Mouse (Mus musculus): ENCODE results near the gene Gm38393.

Gene Gm38393

DNA sequence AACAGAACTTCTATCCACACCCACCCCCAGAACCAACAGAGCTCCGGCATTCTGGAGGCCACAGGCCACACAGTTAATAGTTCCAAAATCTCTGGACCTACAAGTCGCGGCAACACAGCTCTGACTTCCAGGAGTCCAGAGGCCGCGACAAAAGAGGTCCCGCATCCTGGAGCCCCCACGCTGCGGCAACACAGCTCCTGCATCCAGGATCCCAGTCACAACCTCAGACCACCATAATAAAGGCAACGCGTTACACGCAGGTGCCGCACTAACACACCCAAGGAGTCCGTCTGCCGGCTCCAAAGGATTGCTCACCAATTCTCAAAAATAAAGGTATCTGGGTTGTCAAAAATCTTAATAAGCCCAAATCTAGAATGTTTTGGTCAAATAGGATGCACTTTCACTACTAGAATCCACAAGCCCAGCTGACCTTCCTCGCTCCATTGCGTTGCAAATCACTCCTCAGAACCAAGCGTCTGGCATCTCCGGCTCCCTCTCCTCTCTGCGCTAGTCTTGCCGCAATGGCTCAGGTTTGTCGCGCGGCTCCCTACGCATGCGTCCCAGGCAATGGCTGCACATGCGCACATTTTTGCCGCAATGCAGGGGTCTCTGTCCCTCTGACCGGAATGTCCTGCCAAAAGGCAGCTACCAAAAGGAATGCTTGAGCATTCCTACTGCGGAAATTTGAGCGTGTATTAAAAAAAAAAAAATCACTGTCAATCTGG, at the start of gene Gm38393, which contains the start of gene Snurf:
TSS of gene Gm38393 (minus strand) at position 459 of the 725 bp plus-strand sequence.
TSS of gene Snurf (minus strand) at position 444 of the 725 bp plus-strand sequence.
- CTCF ChIA-PET = no interaction called here

DNA sequence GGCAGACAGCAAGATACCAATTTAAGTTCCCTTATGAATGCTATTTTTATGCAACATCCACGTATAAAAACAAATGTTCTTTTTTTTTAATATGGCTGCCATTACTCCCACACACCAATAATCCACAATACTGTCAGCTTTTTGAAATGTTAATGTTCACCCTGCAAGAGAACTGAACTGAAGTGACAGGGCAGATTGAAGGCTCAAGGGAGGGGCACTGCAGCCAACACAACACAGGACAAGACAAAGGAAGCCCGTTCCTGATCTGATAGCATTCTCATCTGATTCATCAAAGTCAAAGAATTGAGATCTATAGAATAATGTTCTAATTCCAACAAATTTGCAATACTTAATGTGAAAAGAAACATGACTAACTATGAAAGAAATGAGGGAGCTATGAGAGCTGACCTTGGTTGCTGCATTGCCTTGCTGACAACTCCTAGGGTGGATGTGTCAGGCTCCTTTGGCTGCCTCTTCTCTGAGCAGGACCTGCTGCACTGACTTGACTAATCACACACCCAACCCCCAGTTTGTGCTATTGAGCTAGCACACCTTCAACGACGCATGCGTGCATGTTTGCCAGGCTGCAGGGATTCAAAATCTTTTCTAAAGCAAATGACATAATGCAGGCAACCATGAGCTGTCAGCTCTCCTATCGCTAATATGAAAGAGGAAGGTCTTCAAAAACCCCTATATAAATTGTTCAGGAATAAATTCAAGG, 42.8 kb upstream of the Gm38393 start:
- CTCF ChIA-PET = no interaction called here

DNA sequence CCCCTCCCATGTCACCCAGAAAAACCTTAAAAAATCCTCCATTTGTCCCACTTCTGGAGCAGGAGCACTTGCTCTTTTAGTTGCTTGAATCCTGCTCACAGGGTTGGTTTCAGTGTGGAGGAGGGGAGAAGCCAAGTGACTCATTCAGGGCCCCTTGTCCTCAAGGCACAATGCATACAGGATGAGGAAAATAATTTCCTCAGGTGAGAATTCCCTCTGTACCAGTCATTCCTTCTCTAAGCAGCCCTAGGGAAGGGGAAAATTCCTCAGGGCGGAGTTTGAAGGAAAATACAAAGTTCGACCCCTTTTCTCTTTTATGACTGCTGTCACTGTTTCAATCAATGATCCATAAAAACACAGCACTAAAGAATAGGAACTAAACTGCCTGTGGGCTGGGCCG, 8.3 kb upstream of the Gm38393 start:
- CTCF ChIA-PET = no interaction called here

DNA sequence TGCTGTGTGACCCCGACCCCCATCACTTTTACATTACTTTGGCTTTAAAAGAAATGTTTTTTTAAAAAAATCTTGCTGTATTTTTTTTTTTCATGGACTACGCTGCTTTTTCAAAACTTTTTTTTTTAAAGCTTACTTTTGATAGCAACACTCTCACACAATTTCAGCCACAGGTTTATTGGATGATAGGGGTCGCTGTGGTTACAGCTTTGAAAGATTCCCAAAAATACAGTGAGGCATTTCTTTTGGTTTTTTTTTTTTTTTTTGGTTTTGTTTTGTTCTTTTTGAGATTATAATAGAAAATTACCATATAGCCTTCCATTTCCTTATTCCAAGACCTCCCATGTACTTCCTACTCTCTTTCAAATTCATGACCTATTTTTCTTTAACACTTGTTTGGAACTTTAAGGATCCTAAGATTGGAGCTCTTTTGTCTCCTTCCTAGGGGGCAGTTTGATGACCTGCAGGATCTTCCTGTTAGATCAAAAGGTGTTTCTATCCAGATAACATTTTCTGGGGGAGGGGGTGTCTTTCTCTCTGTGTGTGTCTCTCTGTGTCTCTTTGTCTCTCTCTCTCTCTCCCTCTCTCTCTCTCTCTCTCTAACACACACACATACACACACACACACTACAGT, 3.0 kb upstream of the Gm38393 start:
- CTCF ChIA-PET = no interaction called here

DNA sequence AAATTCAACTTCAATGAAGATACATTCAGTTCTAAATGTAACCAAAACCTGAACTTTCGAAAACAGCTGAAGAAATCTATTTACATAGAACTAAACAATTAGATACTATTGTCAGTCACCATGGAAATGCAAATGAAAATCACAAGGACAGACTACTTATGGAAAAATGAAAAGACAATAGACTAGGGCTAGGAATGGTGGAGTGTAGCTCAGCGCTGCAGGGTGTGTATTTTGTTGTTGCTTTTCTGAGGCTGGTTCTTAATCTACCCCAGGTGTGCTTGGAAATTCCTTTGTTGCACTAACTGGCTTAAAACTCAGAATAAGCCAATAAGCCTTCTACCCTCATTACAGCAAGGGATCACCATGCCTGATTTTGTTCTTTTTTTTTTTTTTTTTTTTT, 1.4 kb upstream of the Gm38393 start:
- CTCF ChIA-PET = no interaction called here

DNA sequence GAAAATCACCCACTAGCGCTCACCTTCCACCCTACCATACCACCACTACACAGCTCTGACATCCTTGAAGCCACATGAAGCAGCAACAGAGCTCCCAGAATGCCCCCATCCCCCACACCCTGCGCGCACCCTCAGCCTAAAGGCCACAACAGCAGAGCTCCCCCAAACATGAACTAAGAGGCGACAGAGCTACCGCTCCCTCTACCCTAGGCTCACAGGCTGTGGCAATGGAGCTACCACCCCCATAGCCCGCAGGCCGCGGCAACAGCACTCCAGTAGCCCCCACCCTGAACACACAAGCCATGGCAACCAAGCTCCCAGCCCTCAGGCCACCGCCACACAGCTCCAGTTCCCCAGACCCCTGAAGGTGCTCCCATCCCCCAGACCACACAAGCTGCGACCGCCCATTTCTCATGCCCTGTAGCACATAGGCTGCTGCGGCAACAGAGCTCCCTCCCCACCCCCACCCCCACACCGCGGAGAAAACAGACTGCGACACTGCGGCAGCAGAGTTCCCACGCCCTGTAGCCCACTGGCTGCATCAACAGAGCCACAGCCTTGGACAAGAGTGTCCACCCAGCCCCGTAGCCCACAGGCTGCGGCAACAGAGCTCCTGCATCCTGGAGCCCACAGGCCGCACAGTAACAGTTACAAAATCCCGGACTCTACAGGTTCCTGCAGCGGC, 801 bp downstream of the Gm38393 start:
- CTCF ChIA-PET = no interaction called here

DNA sequence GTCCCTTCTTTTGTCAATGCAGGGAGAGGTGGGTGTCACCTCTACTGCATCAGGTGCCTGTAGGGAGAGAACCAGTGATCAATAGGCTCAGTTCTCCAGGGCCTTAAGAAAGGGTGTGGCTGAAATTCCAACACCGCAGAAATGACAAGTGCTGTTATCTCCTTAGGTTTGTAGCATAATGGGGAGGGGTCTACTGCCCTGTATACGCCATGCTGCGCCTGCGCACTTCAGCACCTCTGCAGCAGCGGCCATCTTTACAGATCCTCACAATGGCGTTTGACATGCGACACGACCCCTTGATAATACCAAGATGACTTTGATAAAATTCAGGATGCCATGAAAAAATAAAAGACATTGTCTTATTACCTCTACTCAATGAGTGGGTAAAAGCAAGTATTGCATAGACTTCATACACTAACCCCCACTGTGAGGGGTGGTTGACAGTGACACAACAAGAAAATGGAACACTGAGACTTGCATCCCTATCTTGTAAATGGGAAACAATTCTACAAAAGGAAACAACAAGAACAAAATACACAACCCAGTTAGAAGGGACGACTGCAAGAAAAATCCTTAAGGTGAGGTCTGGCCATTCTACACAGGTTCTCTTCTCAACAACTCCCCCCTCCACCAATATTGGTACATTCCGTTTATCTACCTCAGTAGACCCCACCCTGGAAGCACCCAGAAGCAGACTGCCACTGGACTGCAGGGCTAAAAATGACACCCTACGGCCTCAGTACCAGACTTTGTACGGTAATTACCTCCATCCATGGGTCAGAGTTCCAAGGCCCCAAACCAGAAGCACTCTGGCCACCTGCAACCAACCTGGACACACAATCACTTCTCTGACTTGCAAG, 1.6 kb downstream of the Gm38393 start:
- CTCF ChIA-PET = no interaction called here

DNA sequence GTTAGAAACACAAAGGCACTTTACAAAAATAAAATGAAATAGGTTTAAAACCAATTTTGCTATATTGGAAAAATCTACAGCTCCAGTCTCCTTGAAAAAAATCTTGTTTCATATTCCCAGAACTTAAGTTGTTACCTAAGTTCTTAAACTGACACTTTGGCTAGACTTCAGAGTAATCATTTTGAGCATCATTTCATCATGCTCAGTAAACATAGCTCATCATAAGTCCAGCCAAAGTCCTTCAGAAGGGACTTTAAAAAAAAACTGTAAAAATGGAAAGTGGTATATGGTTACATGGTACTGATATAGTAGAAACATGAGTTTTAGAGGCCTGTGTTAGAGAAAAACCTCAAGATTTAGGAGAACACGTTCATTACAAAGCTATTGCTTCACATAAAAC, 26.2 kb downstream of the Gm38393 start:
- CTCF ChIA-PET = no interaction called here

Measured in spleen, embryonic (tissue).